Mouse (Mus musculus) heart, postnatal 25 days (tissue): ENCODE data around the gene Phc1. TPM values are rescaled to one million over a fixed set of nuclear protein-coding genes. Genes with fewer than 3 reads are reported as not detected.

Experiments used
- DNase-seq: peaks from one replicate; pipeline ENCODE4 v3.0.0; 2022; ENCODE audit warnings: low spot score
- intact Hi-C: fragments of 180-260 bp; cut with DNase I; formaldehyde crosslinking; loops from one replicate; pipeline ENCODE4 v1.15.1; 2025
- total RNA-seq, 2 experiments: library from RNA; stranded (reverse); gene quantifications; 2 replicates each; pipeline ENCODE4 v1.2.3; 2021

Gene Phc1
- total RNA-seq, 2 experiments from 2014 or later = 17.1 to 18.7 TPM

DNA sequence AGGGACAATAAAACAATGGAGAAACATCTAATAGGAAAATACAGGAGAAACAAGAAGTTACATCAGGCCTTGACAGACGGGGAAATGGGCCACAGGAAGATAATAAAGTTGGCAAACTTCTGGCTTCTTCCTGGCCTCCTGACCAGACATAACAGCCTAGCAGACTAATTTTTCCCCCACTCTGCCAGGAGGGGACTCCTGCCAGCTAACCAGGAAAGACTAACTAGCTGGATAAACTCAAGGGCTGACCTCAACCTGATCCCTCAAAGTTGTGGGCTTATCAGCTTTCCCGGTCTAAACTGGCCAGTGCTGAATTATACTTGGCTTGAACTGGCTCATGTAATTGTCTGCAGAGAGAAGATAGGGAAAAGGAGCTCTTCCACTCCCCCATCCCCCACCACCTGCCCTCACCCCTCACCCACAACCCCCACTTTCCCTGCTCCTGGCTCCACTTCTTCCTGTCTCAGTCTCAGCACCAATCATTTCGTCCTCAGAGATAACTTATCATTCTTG is 40.7 kb downstream of the Phc1 start:
- no peak for DNase-seq
- intact Hi-C loops = loop anchor here (5.0 kb wide), 1 partner anchor 502 kb away; no protein-coding TSS in a partner anchor

DNA sequence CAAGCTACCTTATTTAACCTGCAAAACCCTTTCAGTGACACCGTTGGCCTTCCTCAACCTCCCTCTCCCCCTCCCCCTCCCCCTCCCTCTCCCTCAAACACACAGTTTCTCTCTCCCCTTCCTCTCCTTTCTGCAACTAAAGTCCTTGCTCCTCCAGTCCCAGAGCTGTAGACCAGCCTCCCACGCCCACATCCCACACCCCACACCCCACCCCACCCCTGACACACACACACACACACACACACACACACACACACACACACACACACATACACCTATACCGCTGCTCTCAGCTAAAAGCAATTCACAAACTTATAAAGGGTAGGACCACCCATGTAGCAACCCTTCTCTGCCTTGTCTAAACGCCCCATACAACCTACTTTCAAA is 42.1 kb downstream of the Phc1 start:
- intact Hi-C loops = no loop called here
- DNase-seq = no peak

DNA sequence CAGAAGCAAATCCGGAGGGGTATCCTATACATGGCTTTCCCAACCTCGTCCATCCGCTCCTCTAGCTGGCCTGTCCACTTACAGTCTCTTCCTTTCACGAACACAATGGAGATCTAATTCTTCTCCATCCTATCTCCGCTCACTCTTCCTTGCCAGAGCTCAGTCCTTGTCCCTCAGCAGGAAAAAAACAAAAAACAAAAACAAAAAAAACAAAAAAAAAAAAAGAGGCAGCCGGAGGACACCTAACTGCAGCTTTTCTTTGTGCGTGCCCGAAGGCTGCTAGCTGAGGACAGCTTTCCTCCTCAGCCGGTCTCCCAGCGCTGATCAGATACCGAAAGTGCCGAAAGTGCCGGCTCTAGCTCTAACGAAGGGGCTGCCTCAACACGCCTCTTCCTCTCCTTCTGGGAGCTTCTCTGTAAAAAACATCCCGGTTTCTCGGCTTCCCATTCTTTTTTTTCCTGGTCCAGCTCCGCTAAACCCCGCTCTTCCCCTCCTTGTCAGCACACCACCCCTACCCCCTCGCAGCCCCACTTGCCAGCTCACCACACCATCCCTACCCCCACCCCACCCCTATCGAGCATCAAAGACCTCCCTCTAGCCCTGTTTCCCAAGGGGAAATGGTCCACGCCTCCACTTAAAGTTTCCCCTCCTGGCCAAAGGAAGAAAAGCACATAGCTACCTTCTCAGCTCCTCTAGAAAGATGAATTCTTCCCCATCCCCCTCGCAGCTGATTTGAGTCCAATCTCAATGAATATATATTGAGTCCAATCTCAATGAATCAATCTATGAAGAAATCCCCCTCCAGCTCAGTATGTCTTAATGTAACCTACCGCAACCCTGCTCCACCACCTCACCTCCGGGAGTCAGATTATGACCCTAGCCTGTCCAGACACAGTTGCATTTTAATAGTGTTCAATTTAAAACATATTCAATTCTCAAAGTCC is 42.8 kb downstream of the Phc1 start:
- DNase-seq = no peak
- intact Hi-C loops = no loop called here

DNA sequence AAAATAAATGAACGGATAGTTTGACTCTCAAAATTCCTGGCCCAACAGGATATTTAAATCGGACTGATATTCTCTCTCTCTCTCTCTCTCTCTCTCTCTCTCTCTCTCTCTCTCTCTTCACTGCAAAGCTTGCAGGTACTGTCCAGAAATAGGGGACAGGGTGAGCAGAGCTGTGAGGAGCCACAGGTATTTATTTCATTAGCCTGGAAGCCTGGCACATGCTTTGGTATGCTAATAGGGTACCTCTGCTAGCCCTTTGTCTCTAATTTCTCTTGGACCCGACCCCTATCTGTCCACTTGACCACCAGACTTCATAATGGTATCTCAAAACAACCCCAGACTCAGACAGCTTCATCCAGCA is 43.5 kb downstream of the Phc1 start:
- intact Hi-C loops = no loop called here
- DNase-seq = no peak

DNA sequence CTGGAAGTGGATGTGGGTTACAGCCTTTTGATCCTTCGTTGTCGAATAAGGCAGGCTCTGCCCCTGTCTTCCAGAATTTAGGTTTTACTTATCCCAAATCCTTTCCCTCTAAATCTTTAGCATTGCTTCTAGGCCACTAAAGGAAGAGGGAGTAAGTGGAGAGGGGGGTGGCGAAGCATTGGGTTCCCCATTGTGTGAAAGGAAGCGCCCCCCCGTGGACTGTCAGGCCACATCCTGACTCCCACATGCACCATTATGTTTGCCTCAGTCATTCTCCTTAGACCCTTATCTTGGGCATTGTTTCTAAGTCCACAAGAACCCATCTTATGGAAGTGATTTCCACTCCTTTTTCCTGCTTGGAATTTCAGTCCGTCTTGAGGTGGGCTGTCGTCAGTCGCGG is 45.1 kb downstream of the Phc1 start:
- no peak for DNase-seq
- intact Hi-C loops = no loop called here

DNA sequence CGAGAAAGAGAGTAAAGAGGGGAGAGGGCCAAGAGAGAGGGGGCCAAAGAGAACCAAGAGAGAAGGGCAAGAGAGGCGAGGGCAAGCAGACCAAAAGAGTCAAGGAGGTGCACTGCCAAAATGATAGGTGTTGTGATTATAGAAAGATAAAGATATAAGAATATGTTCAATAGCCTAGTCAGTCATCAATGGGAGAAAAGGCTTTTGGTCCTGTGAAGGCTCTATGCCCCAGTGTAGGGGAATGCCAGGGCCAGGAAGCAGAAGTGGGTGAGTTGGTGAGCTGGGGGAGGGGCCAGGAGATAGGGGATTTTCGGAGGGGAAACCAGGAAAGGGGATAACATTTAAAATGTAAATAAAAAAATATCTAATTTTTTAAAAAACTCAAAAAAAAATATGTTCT is 46.1 kb downstream of the Phc1 start:
- intact Hi-C loops = no loop called here
- no peak for DNase-seq

DNA sequence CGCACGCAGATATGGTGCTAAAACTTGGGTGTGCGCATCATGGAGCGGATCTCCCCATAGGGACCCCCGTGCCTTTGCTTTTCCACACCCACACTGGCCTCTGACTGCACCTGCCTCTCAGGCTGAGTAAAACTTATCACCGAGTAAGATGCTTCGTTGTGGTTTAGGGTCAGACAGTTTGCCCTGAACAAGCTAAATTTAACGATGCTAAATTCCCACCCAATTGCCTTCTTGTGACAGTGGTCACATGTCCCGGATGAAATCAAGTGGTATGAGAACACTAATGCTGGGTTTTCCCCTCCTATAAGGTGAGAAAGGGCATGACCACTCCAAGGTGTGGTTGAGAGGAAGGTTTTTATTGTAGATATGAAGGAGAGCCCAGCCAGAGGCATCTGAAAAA is 46.6 kb downstream of the Phc1 start:
- intact Hi-C loops = no loop called here
- DNase-seq = no peak

DNA sequence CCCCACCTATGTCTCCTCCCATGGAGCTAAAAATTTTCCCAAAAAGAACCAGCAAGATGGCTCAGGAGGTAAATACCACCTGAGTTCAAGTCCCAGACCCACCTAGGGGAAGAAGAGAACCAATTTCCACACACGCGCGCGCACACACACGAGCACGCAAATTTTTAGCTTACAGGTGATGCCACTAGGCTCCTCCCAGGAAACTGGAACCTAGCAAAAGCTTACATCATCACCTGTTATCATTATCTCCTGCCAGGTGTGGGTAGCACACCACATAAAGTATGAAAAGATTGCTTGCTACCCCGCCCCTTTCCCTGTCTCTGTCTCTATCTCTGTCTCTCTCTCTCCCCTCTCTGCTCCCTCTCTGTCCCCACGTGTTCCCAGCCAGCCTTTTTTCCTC is 47.2 kb downstream of the Phc1 start:
- intact Hi-C loops = no loop called here
- DNase-seq = no peak

DNA sequence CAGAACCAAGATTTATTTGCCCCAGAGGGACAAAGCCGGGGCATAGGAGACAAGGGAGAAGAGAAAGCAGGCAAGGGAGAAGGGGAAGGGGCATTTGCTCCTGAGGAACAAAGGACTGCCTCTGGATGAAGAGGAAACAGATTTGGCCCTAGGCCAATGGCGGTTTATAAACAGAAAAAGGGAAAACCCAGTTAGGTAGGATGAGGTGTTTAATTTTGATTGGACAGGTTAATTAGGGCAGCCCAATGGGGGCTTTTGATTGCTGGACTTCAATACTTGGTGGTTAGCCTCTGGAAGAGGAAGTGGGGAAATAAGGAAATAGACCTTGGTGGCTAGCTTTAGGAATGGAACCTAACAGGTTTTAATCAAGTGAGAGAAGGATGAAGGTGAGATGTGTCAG is 48.2 kb downstream of the Phc1 start:
- intact Hi-C loops = no loop called here
- DNase-seq = no peak

DNA sequence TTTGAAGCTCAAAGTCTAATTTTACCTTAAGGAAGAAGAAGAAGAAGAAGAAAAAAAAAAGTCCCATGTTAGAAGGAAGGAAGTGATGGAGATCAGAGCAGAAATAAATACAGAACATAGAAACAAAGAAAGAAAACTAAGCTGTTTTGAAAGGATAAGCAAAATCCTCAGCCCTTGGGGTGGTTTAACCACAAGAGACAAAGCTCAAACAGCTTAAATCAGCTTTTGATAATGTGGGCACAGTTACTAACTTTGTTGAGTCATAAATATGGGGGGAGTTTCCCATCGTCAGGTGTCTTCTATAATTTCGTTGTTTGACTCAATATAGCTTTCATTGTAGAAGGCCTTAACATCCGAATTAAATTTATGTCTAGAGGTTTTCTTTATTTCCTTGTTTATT is 48.6 kb downstream of the Phc1 start:
- intact Hi-C loops = no loop called here
- no peak for DNase-seq

DNA sequence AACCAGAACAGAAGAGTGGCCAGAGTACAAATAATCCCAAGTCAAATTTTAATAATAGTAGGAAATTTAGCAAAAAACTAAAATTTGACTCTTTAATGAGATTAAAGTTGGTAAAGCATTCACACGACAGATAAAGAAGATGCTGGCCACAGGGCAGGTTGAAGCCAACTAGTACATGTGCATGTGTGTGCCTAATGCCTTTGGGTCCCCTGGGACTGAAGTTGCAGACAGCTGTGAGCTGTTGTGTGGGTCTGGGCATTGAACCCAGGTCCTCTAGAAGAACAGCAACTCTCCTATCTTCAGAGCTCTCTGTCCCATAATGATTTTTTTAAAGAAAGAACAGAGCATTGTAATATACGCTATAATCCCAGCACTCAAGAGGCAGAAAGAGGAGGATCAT is 49.1 kb downstream of the Phc1 start:
- intact Hi-C loops = no loop called here
- no peak for DNase-seq

DNA sequence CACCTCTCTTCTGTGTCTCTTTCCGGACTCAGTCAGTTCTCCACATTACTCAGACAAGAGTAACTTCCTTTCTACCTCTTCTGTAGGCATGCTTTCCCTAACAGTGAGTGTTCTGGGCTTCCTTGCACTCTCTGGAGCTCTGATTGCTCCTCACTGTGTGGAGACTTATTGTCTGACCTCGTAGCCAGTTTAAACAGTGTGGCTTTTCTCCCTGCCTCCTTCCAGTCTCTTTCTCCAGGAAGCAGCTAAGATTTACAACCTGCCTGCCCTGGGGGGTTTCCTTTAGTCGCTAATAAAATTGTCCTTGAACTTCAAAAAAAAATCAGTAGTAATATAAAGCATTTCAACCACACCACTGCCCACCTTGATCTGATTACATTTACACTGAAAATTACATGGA is 50.1 kb downstream of the Phc1 start:
- intact Hi-C loops = no loop called here
- no peak for DNase-seq

DNA sequence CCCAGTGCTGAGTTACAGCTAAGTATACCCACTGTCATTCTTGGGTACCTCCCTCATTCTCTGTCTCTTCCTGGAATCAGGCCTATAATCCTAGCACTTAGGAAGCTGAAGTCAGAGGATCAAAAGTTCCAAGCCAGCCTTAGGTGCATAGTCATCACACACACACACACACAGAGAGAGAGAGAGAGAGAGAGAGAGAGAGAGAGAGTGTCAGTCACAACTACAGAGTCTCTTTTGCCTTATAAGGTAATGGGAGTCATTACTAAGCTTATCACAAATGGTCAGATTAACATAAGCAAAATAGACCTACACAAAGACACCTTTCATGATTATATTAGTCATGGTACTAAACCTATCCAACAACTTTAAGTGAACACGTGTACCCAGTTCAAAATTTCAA is 51.0 kb downstream of the Phc1 start:
- intact Hi-C loops = no loop called here
- DNase-seq = no peak

DNA sequence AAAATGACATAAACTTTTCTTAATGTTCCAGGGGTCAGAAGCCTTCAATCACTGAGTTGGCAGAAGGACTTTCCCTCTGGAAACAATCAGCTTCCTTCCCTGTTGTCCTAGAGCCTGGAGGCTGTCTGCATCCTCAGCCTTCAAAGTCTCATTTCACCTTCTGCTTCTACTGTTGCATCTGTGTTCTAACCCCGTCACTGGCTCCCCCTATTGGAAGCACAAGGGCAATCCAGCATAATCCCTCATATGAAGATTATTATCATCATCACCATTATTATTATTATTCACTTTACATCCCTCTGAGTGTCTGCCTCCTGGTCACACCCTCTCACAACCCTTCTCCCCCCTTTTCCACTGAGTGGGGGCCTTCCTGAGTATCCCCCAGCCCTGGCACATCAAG is 52.1 kb downstream of the Phc1 start:
- DNase-seq = no peak
- intact Hi-C loops = no loop called here

DNA sequence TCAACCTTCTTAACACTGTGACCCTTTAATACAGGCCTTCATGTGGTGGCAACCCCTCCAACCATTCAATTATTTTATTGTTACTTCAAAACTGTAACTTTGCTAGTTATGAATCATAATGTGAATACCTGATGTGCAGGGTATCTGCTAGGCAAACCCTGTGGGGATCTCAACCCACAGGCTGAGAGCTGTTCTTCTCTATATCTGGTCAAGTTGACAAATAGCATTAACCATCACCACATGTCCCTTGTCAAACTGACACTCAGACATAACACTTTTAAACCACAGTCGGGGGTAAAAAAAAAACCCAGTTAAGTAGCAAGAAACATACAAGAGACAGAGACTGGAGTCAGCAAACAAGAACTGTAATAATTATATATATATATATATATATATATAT is 55.5 kb downstream of the Phc1 start:
- no peak for DNase-seq
- intact Hi-C loops = no loop called here

DNA sequence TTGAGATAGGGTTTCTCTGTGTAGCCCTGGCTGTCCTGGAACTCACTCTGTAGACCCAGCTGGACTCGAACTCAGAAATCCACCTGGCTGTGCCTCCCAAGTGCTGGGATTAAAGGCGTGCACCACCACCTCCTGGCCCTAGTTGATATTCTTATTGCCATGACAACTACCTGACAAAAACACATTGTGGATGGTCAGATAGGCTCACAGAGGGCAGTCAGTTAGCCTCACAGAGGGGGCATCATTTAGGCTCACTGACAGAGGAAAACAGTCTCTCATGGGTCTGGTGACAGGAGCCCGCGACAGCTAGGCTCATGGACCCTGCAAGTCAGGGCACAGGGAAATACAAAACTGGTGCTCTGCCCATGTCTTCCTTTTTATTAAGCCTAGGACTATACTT is 56.1 kb downstream of the Phc1 start:
- intact Hi-C loops = no loop called here
- no peak for DNase-seq

DNA sequence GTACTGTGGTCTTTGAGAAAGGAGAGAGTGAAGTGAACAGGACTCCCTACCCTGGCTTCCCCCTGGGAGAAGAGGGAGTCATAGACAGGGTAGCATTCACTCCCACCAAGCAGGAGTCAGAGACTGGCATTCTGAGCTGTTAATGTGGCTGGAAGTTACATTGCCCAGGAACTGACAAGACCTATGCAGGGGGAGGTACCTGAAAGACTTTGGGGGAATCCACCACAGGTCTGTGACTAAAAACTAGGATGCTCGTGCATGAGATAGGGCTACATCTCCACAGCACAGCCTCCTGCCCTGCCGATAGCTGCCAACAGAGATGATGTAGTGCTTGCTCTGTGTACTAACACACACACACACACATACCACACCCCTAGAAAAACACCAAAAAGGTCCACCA is 56.9 kb downstream of the Phc1 start:
- DNase-seq = no peak
- intact Hi-C loops = no loop called here

DNA sequence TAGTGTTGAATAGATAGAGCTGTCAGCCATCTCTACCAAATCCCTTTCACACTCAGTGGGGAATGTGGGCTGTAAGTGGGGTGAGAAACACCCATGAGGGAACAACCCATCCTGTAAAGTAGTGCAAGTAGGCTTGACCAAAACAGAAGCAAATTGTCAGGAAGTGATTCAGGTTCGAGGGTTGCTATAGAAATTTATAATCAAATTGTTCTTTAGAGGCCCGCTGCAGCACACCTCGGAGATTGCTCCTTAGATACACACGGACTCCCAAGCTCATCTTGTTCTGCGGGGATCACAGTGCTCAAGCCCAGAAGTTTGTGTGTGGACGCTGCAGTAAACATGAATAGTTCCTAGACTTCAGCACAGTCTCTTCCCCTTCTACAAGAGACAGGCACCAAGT is 57.6 kb downstream of the Phc1 start, which contains the start of gene Klrg1:
TSS of gene Klrg1 (minus strand) at position 101 of the 400 bp plus-strand sequence.
- intact Hi-C loops = no loop called here
- DNase-seq = no peak

DNA sequence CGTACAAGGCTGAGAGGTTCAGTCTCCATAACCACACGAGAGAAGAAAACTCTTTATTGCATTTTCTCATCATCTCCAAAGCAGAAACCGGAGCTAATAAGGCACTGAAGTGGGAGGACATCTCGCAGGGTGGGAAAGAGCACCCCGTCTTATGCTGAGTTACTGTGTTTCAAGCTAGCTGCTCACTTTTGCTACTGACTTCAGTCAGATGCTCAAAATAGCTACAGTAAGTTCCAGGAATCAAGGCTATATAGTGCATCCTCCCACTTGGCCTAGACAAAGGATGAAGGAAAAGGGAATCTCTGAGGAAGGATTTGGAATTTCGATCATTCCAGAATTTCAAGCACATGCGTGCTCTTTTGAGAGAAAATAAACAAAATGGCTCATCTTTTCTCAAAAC is 63.8 kb downstream of the Phc1 start:
- no peak for DNase-seq
- intact Hi-C loops = no loop called here

DNA sequence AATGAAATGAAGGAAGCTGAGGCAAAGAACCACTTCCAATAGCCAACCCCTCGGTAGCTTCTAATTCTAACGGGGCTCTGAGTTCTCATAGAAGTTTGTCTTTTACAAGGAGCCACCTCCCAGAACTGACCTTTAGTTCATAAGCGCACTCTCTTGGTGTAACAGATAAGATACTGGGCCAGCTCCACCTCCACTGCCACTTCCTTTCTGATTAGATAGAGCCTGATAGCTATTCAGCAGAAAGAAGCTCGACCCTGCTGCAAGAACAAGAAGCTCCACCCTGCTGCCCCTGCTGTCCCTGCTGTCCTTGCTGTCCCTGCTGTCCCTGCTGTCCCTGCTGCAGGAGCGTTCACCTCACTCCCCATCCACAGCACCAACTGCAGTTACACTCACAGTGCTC is 65.8 kb downstream of the Phc1 start:
- DNase-seq = no peak
- intact Hi-C loops = no loop called here

DNA sequence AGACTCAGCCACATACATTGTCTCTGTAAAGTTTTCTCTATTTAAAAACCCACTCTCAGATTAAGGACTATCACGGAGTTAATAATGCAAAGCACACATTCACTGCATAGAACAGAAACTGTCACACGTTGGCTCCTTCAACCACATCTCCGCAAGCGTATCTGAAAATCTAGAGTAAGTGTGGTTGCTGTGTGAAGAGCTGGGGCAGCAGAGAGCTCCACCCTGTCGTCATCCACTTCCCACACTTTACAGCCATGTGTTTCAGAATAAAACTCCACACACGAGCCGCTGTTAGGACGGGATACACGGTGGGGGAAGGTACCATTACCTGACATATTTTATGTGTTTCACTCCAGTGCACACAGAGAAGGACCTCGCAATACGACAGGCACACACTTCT is 70.2 kb downstream of the Phc1 start:
- no peak for DNase-seq
- intact Hi-C loops = no loop called here

DNA sequence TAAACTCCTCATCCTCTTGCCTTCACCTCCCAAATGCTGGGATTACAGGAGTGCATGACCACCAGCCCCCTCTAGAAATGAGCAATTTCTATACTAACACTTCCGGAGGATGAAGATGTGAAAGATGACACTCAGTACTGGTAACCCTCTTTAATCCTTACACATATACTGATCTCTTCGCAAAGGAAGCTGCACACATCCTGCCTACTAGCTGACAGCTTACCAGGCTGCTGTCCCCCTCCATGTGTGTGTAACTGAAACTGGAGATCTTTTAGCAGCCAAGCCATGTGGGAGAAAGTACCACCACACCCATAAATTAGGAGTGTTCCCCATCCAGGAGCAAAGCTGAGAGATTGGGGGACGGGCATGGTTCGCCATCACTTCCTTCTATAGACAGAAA is 71.2 kb downstream of the Phc1 start:
- intact Hi-C loops = no loop called here
- no peak for DNase-seq
